Mouse (Mus musculus): ENCODE results near the gene Olfr1320.

Gene Olfr1320

GRCm38 (mm10) chrX:49672033-49672432 lies at the start of gene Olfr1320:
Olfr1320 (plus strand) TSS chrX:49672333.
- 83% methylated on average over 1 of the region's 1 CpGs for WGBS

- 92% methylated on average over 2 of the region's 2 CpGs for WGBS
Measured at GRCm38 (mm10) chrX:49631195-49631594, 40.9 kb upstream of the Olfr1320 start.

GRCm38 (mm10) chrX:49660781-49661180 lies 11.4 kb upstream of the Olfr1320 start:
- WGBS: 92% methylated on average over 27 of the region's 29 CpGs
